Mouse (Mus musculus) forebrain, embryonic 13.5 days (tissue): ENCODE results near the gene Chst11. TPM values are rescaled to one million over a fixed set of nuclear protein-coding genes. Genes with fewer than 3 reads are reported as not detected.

ENCODE experiments used
- ATAC-seq: fragments of 200-750 bp; cut with Nextera tagmentation; 2 replicates; pipeline ENCODE4 v1.8.0; 2017
- H3K27ac ChIP-seq: fragments of 300-500 bp; sonication (generic); 2 replicates; pipeline ENCODE4 v1.5.1; 2015; ENCODE audit warnings: inconsistent platforms, mild to moderate bottlenecking, moderate library complexity
- H3K27me3 ChIP-seq: fragments of 300-500 bp; sonication (generic); 2 replicates; pipeline ENCODE4 v1.6.1; 2015; ENCODE audit warnings: mild to moderate bottlenecking, inconsistent platforms
- H3K36me3 ChIP-seq: fragments of 300-500 bp; sonication (generic); 2 replicates; pipeline ENCODE4 v1.6.1; 2015; ENCODE audit warnings: mild to moderate bottlenecking, inconsistent platforms; ENCODE audit not compliant: poor library complexity, severe bottlenecking
- H3K4me1 ChIP-seq: fragments of 300-500 bp; sonication (generic); 2 replicates; pipeline ENCODE4 v1.6.1; 2015; ENCODE audit warnings: inconsistent platforms
- H3K4me2 ChIP-seq: fragments of 300-500 bp; sonication (generic); 2 replicates; pipeline ENCODE4 v1.6.1; 2015; ENCODE audit warnings: inconsistent platforms, mild to moderate bottlenecking, moderate library complexity
- H3K4me3 ChIP-seq: fragments of 300-500 bp; sonication (generic); 2 replicates; pipeline ENCODE4 v1.5.1; 2015; ENCODE audit warnings: mild to moderate bottlenecking, inconsistent platforms
- H3K9ac ChIP-seq: fragments of 300-500 bp; sonication (generic); 2 replicates; pipeline ENCODE4 v1.6.1; 2015; ENCODE audit warnings: mild to moderate bottlenecking, inconsistent platforms
- H3K9me3 ChIP-seq: fragments of 300-500 bp; sonication (generic); replicated peaks from 2 replicates; pipeline ENCODE4 v1.6.1; 2016; ENCODE audit warnings: inconsistent platforms
- WGBS: fragments of 180-500 bp; shearing (Covaris S2); methylation state at CpG from one replicate; pipeline ENCODE4 v1.1.7; 2015; 5-methylcytosine and 5-hydroxymethylcytosine counted together
- polyA plus RNA-seq: library from polyadenylated mRNA; unstranded; fragments of >200 nt; fragmentation: Nextera tagmentation; extraction: Ambion mirVana; gene quantifications from 2 replicates; pipeline ENCODE4 v1.2.1, GENCODE M21; 2015

The Chst11 gene
- polyA plus RNA-seq, 1 experiment from 2014 or later, result 2.1 TPM

- 92% methylated on average over 7 of the region's 7 CpGs for WGBS
- H3K4me2 ChIP-seq, result no peak overlapping the region
- no peak overlapping the region for H3K4me3 ChIP-seq
- H3K27me3 ChIP-seq, result no peaks in the 10 kb centered on the region
- no peak overlapping the region for H3K27ac ChIP-seq
- no peaks in the 10 kb centered on the region for H3K36me3 ChIP-seq
- H3K9me3 ChIP-seq, result no peaks in the 10 kb centered on the region
- peaks cover 32% of the 10 kb centered on the region for H3K4me1 ChIP-seq
- no peak for ATAC-seq
- H3K9ac ChIP-seq, result no peak overlapping the region
Observed at GRCm38 (mm10) chr10:82994284-82994683, 9.0 kb downstream of the Chst11 start.

- H3K27me3 ChIP-seq, result no peaks in the 10 kb centered on the region
- H3K4me2 ChIP-seq, result no peak overlapping the region
- H3K9me3 ChIP-seq, result no peaks in the 10 kb centered on the region
- ATAC-seq, result no peak
- H3K27ac ChIP-seq, result no peak overlapping the region
- no peak overlapping the region for H3K4me3 ChIP-seq
- H3K9ac ChIP-seq, result no peak overlapping the region
- 80% methylated on average over 6 of the region's 6 CpGs for whole genome bisulfite sequencing
- no peaks in the 10 kb centered on the region for H3K36me3 ChIP-seq
- 0 out of 2 replicates have a peak, but pooled peaks cover under 1% of the 10 kb centered on the region for H3K4me1 ChIP-seq
Observed at GRCm38 (mm10) chr10:82997460-82997859, 12.2 kb downstream of the Chst11 start.

- no peak overlapping the region for H3K9ac ChIP-seq
- no peak overlapping the region for H3K4me3 ChIP-seq
- H3K9me3 ChIP-seq, result no peaks in the 10 kb centered on the region
- H3K4me1 ChIP-seq, result no peaks in the 10 kb centered on the region
- WGBS, result 85% methylated on average over 5 of the region's 5 CpGs
- no peak overlapping the region for H3K4me2 ChIP-seq
- no peaks in the 10 kb centered on the region for H3K36me3 ChIP-seq
- no peak for ATAC-seq
- H3K27me3 ChIP-seq, result no peaks in the 10 kb centered on the region
- H3K27ac ChIP-seq, result no peak overlapping the region
Observed at GRCm38 (mm10) chr10:83000169-83000568, 14.9 kb downstream of the Chst11 start.

DNA sequence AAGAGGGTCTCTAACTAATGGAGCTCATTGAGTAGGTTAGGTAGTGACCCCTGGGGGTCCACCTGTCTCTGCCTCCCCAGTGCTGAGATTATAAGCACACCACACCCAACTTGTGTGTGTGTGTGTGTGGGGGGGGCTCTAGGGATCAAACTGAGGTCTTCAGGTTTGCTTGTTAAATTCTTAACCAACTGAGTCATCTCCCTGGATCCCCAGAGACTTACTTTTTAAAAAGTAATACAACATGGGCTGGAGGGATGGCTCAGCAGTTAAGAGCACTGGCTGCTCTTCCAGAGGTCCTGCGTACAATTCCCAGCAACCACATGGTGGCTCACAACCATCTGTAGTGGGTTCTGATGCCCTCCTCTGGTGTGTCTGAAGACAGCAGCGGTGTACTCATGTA, 15.4 kb downstream of the Chst11 start:
- H3K4me3 ChIP-seq, result no peak overlapping the region
- no peak overlapping the region for H3K4me2 ChIP-seq
- H3K9me3 ChIP-seq, result no peaks in the 10 kb centered on the region
- H3K27me3 ChIP-seq, result no peaks in the 10 kb centered on the region
- ATAC-seq, result no peak
- no peaks in the 10 kb centered on the region for H3K4me1 ChIP-seq
- H3K9ac ChIP-seq, result no peak overlapping the region
- H3K27ac ChIP-seq, result no peak overlapping the region
- WGBS, result 96% methylated on average over 2 of the region's 2 CpGs
- H3K36me3 ChIP-seq, result no peaks in the 10 kb centered on the region

GRCm38 (mm10) chr10:83003899-83004298, 18.6 kb downstream of the Chst11 start:
- no peaks in the 10 kb centered on the region for H3K9me3 ChIP-seq
- H3K4me1 ChIP-seq, result no peaks in the 10 kb centered on the region
- no peak overlapping the region for H3K4me3 ChIP-seq
- H3K9ac ChIP-seq, result no peak overlapping the region
- no peak overlapping the region for H3K4me2 ChIP-seq
- no peak overlapping the region for H3K27ac ChIP-seq
- ATAC-seq, result no peak
- H3K36me3 ChIP-seq, result peaks cover 9% of the 10 kb centered on the region; the same call in 1 of the 2 replicates
- 96% methylated on average over 7 of the region's 7 CpGs for WGBS
- H3K27me3 ChIP-seq, result no peaks in the 10 kb centered on the region

- H3K9me3 ChIP-seq, result no peaks in the 10 kb centered on the region
- 86% methylated on average over 9 of the region's 9 CpGs for WGBS
- no peak overlapping the region for H3K27ac ChIP-seq
- no peaks in the 10 kb centered on the region for H3K27me3 ChIP-seq
- H3K4me1 ChIP-seq, result no peaks in the 10 kb centered on the region
- H3K9ac ChIP-seq, result no peak overlapping the region
- H3K4me2 ChIP-seq, result no peak overlapping the region
- peaks cover 9% of the 10 kb centered on the region; the same call in 1 of the 2 replicates for H3K36me3 ChIP-seq
- no peak overlapping the region for H3K4me3 ChIP-seq
- no peak for ATAC-seq
Observed at GRCm38 (mm10) chr10:83004389-83004788, 19.1 kb downstream of the Chst11 start.

DNA sequence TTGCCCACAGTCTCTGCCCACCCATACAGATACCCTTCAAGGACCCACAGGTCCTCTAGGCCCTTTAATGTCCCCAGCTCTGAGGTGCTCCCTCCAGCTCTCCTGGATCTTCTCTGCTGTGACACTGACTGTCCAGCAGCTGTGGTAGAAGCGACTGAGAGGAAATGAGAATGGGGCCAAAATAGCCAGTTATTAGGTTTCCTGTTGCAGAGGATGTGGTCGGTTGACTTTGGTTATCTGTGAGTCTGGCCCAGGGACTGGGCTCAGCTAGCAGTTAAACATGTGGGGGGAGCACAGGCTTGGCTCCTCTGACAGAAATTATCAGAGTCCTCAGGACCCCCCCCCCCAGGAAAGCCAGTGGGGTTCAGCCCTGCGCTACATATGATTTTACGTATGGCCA, 19.7 kb downstream of the Chst11 start:
- Histone ChIP-seq H3K4me3 (no peak overlapping the region), H3K27ac (no peak overlapping the region)
- WGBS, result 94% methylated on average over 4 of the region's 4 CpGs

DNA sequence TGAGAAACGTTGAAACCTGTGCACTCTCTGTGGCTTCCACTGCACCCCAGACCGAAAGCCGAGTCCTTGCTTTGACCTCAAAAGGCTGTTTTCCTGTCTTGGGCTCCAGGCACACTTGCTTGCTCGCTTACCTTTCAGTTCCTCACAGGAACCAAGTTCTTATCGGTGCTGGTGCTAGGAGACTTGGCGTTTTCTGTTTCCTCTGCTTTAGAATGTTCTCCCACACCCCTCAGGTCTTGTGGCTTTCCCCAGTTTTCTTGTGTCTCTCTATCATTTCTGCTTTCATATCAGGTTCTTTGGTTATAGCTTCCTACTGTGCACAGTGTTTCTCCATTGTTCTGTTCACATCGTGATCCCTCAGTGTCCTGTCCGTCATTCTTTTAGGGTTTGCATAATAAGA, 21.0 kb downstream of the Chst11 start:
- 89% methylated on average over 8 of the region's 8 CpGs for WGBS

More for the DNA sequence above, 19.7 kb downstream of the Chst11 start:
- Histone ChIP-seq H3K4me2 (no peak overlapping the region), H3K9ac (no peak overlapping the region), H3K9me3 (no peaks in the 10 kb centered on the region), H3K4me1 (no peaks in the 10 kb centered on the region), H3K36me3 (peaks cover 9% of the 10 kb centered on the region; the same call in 1 of the 2 replicates), H3K27me3 (no peaks in the 10 kb centered on the region)
- ATAC-seq, result no peak

DNA sequence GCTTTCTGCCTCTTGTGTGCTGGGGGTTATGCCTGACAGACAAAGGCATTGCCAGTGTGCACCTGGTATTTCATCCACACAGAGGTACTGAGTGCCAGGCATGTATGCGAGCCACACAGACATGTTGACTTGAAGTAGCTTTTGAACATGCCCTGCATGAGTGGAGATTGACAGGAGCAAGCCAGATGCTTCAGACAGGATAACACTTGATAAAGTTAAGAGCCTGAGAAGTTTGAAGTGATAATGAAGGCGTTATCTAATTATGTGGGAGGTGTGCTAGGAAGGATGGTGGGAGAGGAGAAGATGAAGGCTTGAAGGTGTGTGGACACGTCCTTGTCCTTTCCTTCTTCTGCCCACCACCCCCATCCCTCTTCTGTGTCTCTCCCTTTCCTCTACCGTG, 28.7 kb downstream of the Chst11 start:
- ATAC-seq, result no peak
- Histone ChIP-seq H3K36me3 (no peaks in the 10 kb centered on the region), H3K4me1 (peaks cover 12% of the 10 kb centered on the region), H3K9ac (no peak overlapping the region), H3K4me3 (no peak overlapping the region), H3K9me3 (no peaks in the 10 kb centered on the region), H3K27ac (no peak overlapping the region), H3K4me2 (no peak overlapping the region), H3K27me3 (no peaks in the 10 kb centered on the region)
- 80% methylated on average over 4 of the region's 4 CpGs for WGBS

More for the DNA sequence above, 21.0 kb downstream of the Chst11 start:
- H3K27me3 ChIP-seq, result no peaks in the 10 kb centered on the region
- no peaks in the 10 kb centered on the region for H3K9me3 ChIP-seq
- H3K4me2 ChIP-seq, result no peak overlapping the region
- H3K4me3 ChIP-seq, result no peak overlapping the region
- H3K27ac ChIP-seq, result no peak overlapping the region
- no peak for ATAC-seq
- H3K4me1 ChIP-seq, result no peaks in the 10 kb centered on the region
- peaks cover 9% of the 10 kb centered on the region; the same call in 1 of the 2 replicates for H3K36me3 ChIP-seq
- no peak overlapping the region for H3K9ac ChIP-seq

- Histone ChIP-seq H3K4me1 (peaks cover 30% of the 10 kb centered on the region), H3K9ac (no peak overlapping the region), H3K27ac (no peak overlapping the region), H3K4me2 (no peak overlapping the region), H3K27me3 (no peaks in the 10 kb centered on the region), H3K9me3 (no peaks in the 10 kb centered on the region), H3K36me3 (no peaks in the 10 kb centered on the region), H3K4me3 (no peak overlapping the region)
- ATAC-seq, result no peak
- 94% methylated on average over 3 of the region's 3 CpGs for WGBS
Observed at GRCm38 (mm10) chr10:83015919-83016318, 30.6 kb downstream of the Chst11 start.

- Histone ChIP-seq H3K4me3 (no peak overlapping the region), H3K9me3 (no peaks in the 10 kb centered on the region), H3K27ac (no peak overlapping the region), H3K9ac (no peak overlapping the region), H3K4me1 (peaks cover 34% of the 10 kb centered on the region), H3K27me3 (no peaks in the 10 kb centered on the region), H3K36me3 (no peaks in the 10 kb centered on the region), H3K4me2 (no peak overlapping the region)
- WGBS, result 91% methylated on average over 13 of the region's 13 CpGs
- ATAC-seq, result no peak
Observed at GRCm38 (mm10) chr10:83016779-83017178, 31.5 kb downstream of the Chst11 start.

DNA sequence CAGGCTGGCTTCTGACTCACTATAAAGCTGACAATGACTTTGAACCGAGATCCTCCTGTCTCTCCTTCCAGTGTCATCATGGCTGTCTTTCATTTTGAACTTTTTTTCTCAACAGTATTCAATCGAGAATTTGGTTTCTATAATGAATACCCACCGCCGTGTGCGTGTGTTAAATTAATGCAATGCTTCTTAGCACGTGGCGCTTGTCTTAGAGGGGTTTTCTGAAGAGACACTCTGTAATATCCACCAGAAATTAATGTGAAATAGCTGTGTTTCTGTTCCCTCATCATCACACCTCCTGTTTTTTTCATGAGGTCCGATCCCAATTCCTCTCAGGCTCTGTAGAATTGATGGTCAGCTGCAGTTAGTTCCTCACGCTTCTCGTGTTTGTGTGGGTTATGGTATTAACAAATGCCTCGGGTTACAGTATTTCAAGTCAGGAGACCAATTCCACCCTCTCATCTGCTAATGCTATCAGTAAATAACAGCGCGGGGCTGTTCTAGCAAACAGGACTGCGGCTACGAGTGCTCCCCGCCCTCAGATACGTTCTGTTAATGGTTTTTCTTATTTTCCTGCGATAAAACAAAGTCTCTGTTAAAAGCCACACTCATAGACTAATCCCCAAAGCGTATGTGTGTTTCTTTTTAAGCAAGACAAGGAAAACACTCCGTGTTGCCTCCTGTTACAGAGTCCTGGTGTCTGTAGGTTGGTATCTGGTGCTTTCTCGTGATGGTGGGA, 32.6 kb downstream of the Chst11 start:
- ATAC-seq, result no peak

DNA sequence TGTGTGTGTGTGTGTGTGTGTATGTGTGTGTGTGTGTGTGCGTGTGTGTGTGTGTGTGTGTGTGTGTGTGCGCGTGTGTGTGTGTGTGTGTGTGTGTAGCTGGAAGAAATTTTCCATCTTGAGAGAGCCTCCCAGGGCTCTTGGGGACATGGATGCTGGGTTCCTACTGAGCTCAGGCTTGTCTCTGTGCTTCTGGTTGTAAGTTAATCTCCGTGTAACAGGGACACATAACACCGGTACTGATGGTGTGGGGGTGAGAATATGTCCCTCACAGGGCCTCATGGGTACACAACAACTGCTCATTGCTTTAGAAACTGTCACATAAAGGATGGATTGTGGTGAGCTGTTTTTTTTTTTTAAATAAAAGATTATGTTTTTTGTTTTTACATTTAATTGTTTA, 33.2 kb downstream of the Chst11 start:
- H3K27ac ChIP-seq, result no peak overlapping the region
- 80% methylated on average over 2 of the region's 5 CpGs for WGBS
- no peaks in the 10 kb centered on the region for H3K9me3 ChIP-seq
- no peak for ATAC-seq
- no peak overlapping the region for H3K4me3 ChIP-seq
- no peak overlapping the region for H3K9ac ChIP-seq
- H3K27me3 ChIP-seq, result no peaks in the 10 kb centered on the region
- H3K4me1 ChIP-seq, result peaks cover 34% of the 10 kb centered on the region
- H3K36me3 ChIP-seq, result no peaks in the 10 kb centered on the region
- no peak overlapping the region for H3K4me2 ChIP-seq

More for the DNA sequence above, 32.6 kb downstream of the Chst11 start:
- Histone ChIP-seq H3K27ac (no peak overlapping the region), H3K36me3 (no peaks in the 10 kb centered on the region), H3K4me1 (peaks cover 34% of the 10 kb centered on the region), H3K9ac (no peak overlapping the region), H3K4me3 (no peak overlapping the region), H3K4me2 (no peak overlapping the region), H3K27me3 (no peaks in the 10 kb centered on the region), H3K9me3 (no peaks in the 10 kb centered on the region)
- 75% methylated on average over 21 of the region's 21 CpGs for WGBS
